Mouse (Mus musculus): ENCODE measurements around the gene Fpr3.
"Not testable (repeated sequence)": the region's sequence is repeated elsewhere in the genome, so short reads cannot be mapped to it uniquely, and the experiment has no call there.

Fpr3 gene

GRCm38 (mm10) chr17:17887774-17888248 lies at the start of gene Fpr3, which contains the start of gene Fpr2:
Fpr3 (plus strand) TSS chr17:17887852.
Fpr2 (plus strand) TSS chr17:17887824.
- DNase-seq, result no peak

- DNase-seq, result peak; percentile 96 to 98
Observed at GRCm38 (mm10) chr17:17837919-17838701, 49.5 kb upstream of the Fpr3 start.

GRCm38 (mm10) chr17:17839276-17839675 lies 48.4 kb upstream of the Fpr3 start:
- no peak for DNase-seq

GRCm38 (mm10) chr17:17840796-17841195 lies 46.9 kb upstream of the Fpr3 start:
- DNase-seq, result no peak

GRCm38 (mm10) chr17:17843534-17844261 lies 44.0 kb upstream of the Fpr3 start:
- DNase-seq, result no peak

- DNase-seq, result not testable (repeated sequence)
Observed at GRCm38 (mm10) chr17:17844606-17845005, 43.0 kb upstream of the Fpr3 start.

GRCm38 (mm10) chr17:17845187-17846027 lies 42.2 kb upstream of the Fpr3 start:
- peak in 1 of 2 experiments; percentile 43 for DNase-seq

GRCm38 (mm10) chr17:17848988-17849387 lies 38.7 kb upstream of the Fpr3 start:
- no peak for DNase-seq

GRCm38 (mm10) chr17:17849906-17850712 lies 37.5 kb upstream of the Fpr3 start:
- DNase-seq, result no peak

GRCm38 (mm10) chr17:17855064-17855838 lies 32.4 kb upstream of the Fpr3 start, which contains the start of gene Has1:
Has1 (minus strand) TSS chr17:17855205.
- DNase-seq, result no peak

GRCm38 (mm10) chr17:17856612-17857011 lies 31.0 kb upstream of the Fpr3 start:
- no peak for DNase-seq

GRCm38 (mm10) chr17:17857446-17857845 lies 30.2 kb upstream of the Fpr3 start:
- no peak for DNase-seq

GRCm38 (mm10) chr17:17860110-17860509 lies 27.5 kb upstream of the Fpr3 start:
- DNase-seq, result no peak

GRCm38 (mm10) chr17:17862360-17862759 lies 25.3 kb upstream of the Fpr3 start:
- peak; percentile 13 to 52 for DNase-seq

GRCm38 (mm10) chr17:17865168-17865567 lies 22.5 kb upstream of the Fpr3 start:
- peak in 1 of 2 experiments; percentile 24 for DNase-seq

GRCm38 (mm10) chr17:17866801-17867469 lies 20.7 kb upstream of the Fpr3 start:
- DNase-seq, result no peak

GRCm38 (mm10) chr17:17870892-17871550 lies 16.6 kb upstream of the Fpr3 start:
- DNase-seq, result no peak

- no peak for DNase-seq
Observed at GRCm38 (mm10) chr17:17871697-17872096, 16.0 kb upstream of the Fpr3 start.

- DNase-seq, result no peak
Observed at GRCm38 (mm10) chr17:17879347-17879746, 8.3 kb upstream of the Fpr3 start.

GRCm38 (mm10) chr17:17882672-17883071 lies 5.0 kb upstream of the Fpr3 start:
- DNase-seq, result no peak
